ENCODE assay signal across 8 mouse cellular contexts in the genomic region with DNA sequence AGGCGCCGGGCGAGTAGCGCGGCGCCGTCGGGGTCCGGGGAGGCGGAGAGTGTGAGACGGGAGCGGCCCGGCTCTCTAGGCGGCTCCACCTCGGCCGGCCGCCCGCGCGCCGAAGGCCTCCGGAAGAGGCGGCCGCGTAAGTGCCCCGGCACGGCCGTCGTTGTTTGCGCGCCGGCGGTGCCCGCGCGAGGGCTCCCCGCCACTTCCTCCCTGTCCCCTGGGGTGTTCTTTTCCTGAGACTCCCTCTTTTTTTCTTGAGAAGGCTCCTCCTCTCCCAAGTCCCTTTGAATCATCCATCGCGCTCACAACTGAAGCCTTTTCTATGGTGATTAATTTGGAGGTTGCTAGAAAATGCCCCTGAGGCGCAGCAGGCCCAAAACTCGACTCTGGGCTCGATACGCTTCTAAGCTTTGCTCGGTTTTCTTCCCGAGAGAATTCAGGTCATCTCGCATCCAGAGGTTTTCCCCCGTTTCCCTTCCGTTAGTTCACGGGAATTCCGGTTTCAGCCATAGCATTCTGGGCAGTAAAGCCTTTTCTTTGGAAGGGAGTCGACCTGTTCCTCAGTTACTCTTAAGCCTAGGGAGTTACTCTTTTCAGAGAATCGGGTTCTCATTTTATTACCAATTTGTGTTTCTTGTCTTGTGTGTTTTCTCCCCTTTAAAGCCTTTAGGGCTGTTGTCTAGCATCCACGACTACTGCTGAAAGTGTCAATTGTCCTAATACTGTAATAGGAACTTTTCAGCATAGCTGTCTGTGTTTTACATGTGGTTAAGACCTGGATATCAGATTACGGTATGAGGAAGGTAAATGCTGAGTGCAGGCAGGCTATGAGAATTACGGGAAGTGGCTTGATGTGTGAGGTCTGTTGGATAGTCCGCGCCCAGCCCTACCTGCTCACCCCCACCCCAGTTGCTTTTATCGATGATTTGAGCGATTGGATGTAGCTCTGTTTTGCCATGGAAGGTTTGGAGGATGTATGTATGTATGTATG. TPM values are rescaled to one million over a fixed set of nuclear protein-coding genes. Genes with fewer than 3 reads are reported as not detected.
A peak's percentile ranks its signal among the peaks of the same experiment; 100 is the strongest.
DNase-seq lines count a peak whose midpoint lies in the region; ATAC-seq and TF ChIP-seq lines count a peak whose summit lies in the region.

No protein-coding gene starts in this region.

- no peak for TF ChIP-seq CTCF in kidney, postnatal 0 days (IDR thresholded peaks at IDR 0.05; ENCODE audit: low read depth)
- no peak for TF ChIP-seq CTCF in Patski (IDR thresholded peaks at IDR 0.05)
- TF ChIP-seq CTCF in intestine, postnatal 0 days (IDR thresholded peaks at IDR 0.05; ENCODE audit: low read depth): no peak

- WGBS in kidney, postnatal 0 days: under 1% methylated on average over 56 of the region's 59 CpGs
- WGBS in forebrain, embryonic 10.5 days: under 1% methylated on average over 59 of the region's 59 CpGs
- WGBS in intestine, postnatal 0 days: 0% methylated on average over 58 of the region's 59 CpGs
- WGBS in midbrain, embryonic 11.5 days: under 1% methylated on average over 51 of the region's 59 CpGs

- in situ Hi-C loops in Patski (cut with MboI; ENCODE audit: low pct_unique_long_range_greater_than_20kb): loop anchor here (10.0 kb wide), 1 partner anchor 242 kb away; no protein-coding TSS in a partner anchor

- intact Hi-C loops in left cerebral cortex, postnatal 25 days (cut with DNase I): loop anchor here (1.0 to 10.0 kb wide), 5 partner anchors 52 to 252 kb away; partner anchors contain the start of gene Cenpb

- peak overlapping the region; percentile 97 for H3K9ac ChIP-seq in kidney, postnatal 0 days (ENCODE audit: low read depth, low read length)
- peak overlapping the region; percentile 91 for H3K9ac ChIP-seq in intestine, postnatal 0 days (ENCODE audit: low read depth, low read length)
- peak overlapping the region; percentile 98 for H3K9ac ChIP-seq in midbrain, embryonic 11.5 days (ENCODE audit: low read length)

- ATAC-seq in kidney, postnatal 0 days (replicated peaks; ENCODE audit: low FRiP score, low read depth): peak; percentile 81
- peak; percentile 64 for ATAC-seq in Patski
- ATAC-seq in intestine, postnatal 0 days: peak; percentile 78
- ATAC-seq in midbrain, embryonic 11.5 days (ENCODE audit: low FRiP score): peak; percentile 84

- peak overlapping the region; percentile 76 for H3K4me2 ChIP-seq in kidney, postnatal 0 days (ENCODE audit: low read length)
- H3K4me2 ChIP-seq in intestine, postnatal 0 days (replicated peaks; ENCODE audit: low read depth): peak overlapping the region; percentile 76
- peak overlapping the region; percentile 65 for H3K4me2 ChIP-seq in midbrain, embryonic 11.5 days

- CTCF ChIA-PET in Patski (lab: Charles Lee): interaction anchor here (1.1 to 2.0 kb wide), 3 partner anchors 10 to 168 kb away, joined by 3 to 6 read pairs (median 4); no protein-coding TSS in a partner anchor

- no peaks in the 10 kb centered on the region for H3K4me1 ChIP-seq in kidney, postnatal 0 days (replicated peaks; ENCODE audit: insufficient read depth, low read length)
- peaks cover 40% of the 10 kb centered on the region for H3K4me1 ChIP-seq in forebrain, embryonic 10.5 days
- H3K4me1 ChIP-seq in intestine, postnatal 0 days (replicated peaks; ENCODE audit: control insufficient read depth, insufficient read depth, low read length): peaks cover 6% of the 10 kb centered on the region
- peaks cover 16% of the 10 kb centered on the region for H3K4me1 ChIP-seq in midbrain, embryonic 11.5 days (ENCODE audit: control insufficient read depth, insufficient read depth, low read length)

- H3K9me3 ChIP-seq in kidney, postnatal 0 days (replicated peaks; ENCODE audit: low read length): no peaks in the 10 kb centered on the region
- no peaks in the 10 kb centered on the region for H3K9me3 ChIP-seq in forebrain, embryonic 10.5 days
- no peaks in the 10 kb centered on the region for H3K9me3 ChIP-seq in intestine, postnatal 0 days (ENCODE audit: control insufficient read depth)
- H3K9me3 ChIP-seq in midbrain, embryonic 11.5 days (ENCODE audit: control insufficient read depth, low read length): no peaks in the 10 kb centered on the region

- H3K27ac ChIP-seq in kidney, postnatal 0 days: peak overlapping the region; percentile 99
- H3K27ac ChIP-seq in forebrain, embryonic 10.5 days: peak overlapping the region; percentile 99
- peak overlapping the region; percentile 100 for H3K27ac ChIP-seq in intestine, postnatal 0 days (ENCODE audit: low read depth, low read length)
- H3K27ac ChIP-seq in midbrain, embryonic 11.5 days (ENCODE audit: low read depth, low read length): peak overlapping the region; percentile 97

- POLR2A ChIA-PET in Patski (lab: Charles Lee): interaction anchor here (1.3 kb wide), 1 partner anchor 40 kb away, joined by 3 read pairs; no protein-coding TSS in a partner anchor

- no peaks in the 10 kb centered on the region for H3K27me3 ChIP-seq in kidney, postnatal 0 days (ENCODE audit: insufficient read depth, low read length)
- H3K27me3 ChIP-seq in Patski: no peaks in the 10 kb centered on the region
- no peaks in the 10 kb centered on the region for H3K27me3 ChIP-seq in forebrain, embryonic 10.5 days (ENCODE audit: poor library complexity, severe bottlenecking)
- H3K27me3 ChIP-seq in intestine, postnatal 0 days (replicated peaks; ENCODE audit: control insufficient read depth, insufficient read depth, low read length): no peaks in the 10 kb centered on the region
- no peaks in the 10 kb centered on the region for H3K27me3 ChIP-seq in midbrain, embryonic 11.5 days (ENCODE audit: control insufficient read depth, insufficient read depth, low read length)

- no peaks in the 10 kb centered on the region for H3K36me3 ChIP-seq in kidney, postnatal 0 days (ENCODE audit: insufficient read depth, low read length)
- peaks cover 10% of the 10 kb centered on the region for H3K36me3 ChIP-seq in forebrain, embryonic 10.5 days (replicated peaks)
- H3K36me3 ChIP-seq in intestine, postnatal 0 days (ENCODE audit: control insufficient read depth, insufficient read depth): no peaks in the 10 kb centered on the region
- no peaks in the 10 kb centered on the region for H3K36me3 ChIP-seq in midbrain, embryonic 11.5 days (ENCODE audit: control insufficient read depth, insufficient read depth, low read length)

- peak overlapping the region; percentile 90 for H3K4me3 ChIP-seq in kidney, postnatal 0 days (replicated peaks; ENCODE audit: low read depth, low read length)
- H3K4me3 ChIP-seq in forebrain, embryonic 10.5 days: peak overlapping the region; percentile 83
- peak overlapping the region; percentile 89 for H3K4me3 ChIP-seq in intestine, postnatal 0 days (ENCODE audit: low read depth, low read length)
- peak overlapping the region; percentile 91 for H3K4me3 ChIP-seq in midbrain, embryonic 11.5 days (ENCODE audit: low read depth, low read length)

- peak; percentile 79 for DNase-seq in kidney, postnatal 0 days (ENCODE audit: low spot score)
- DNase-seq in kidney, postnatal 25 days: no peak
- DNase-seq in Patski (ENCODE audit: low read depth, low spot score): peak; percentile 37
- no peak for DNase-seq in forebrain, embryonic 10.5 days (ENCODE audit: extremely low spot score, low spot score)
- DNase-seq in midbrain, embryonic 11.5 days (ENCODE audit: low spot score, missing footprints): peak; percentile 96
- no peak for DNase-seq in ovary, postnatal 36 days (ENCODE audit: low spot score)
- no peak for DNase-seq in left cerebral cortex, postnatal 25 days (ENCODE audit: low spot score in 2 of 2)

RNA-seq across cellular contexts. Expression of gene Pank2, which starts 0.7 kb away (rescaled TPM):
- polyA plus RNA-seq in kidney, postnatal 0 days (2015; fragmentation: Nextera tagmentation; extraction: Ambion mirVana): 32.1 and 36.7 TPM in 2 replicates
- 42.8 TPM for polyA plus RNA-seq in Patski (2021)
- polyA plus RNA-seq in forebrain, embryonic 10.5 days (2016; fragmentation: Nextera tagmentation; extraction: Ambion mirVana): 38.9 and 44.8 TPM in 2 replicates
- polyA plus RNA-seq in intestine, postnatal 0 days (2015; fragmentation: Nextera tagmentation; extraction: Ambion mirVana): 32.4 and 35.1 TPM in 2 replicates
- polyA plus RNA-seq in midbrain, embryonic 11.5 days (2014; fragmentation: Nextera tagmentation; extraction: Ambion mirVana): 61.1 and 70.3 TPM in 2 replicates
- total RNA-seq in left cerebral cortex, postnatal 25 days (2021): 10 to 100 TPM; 64.4 to 70.3 TPM

RNA-seq across cellular contexts. Expression of gene Mavs, which starts 29.1 kb away (rescaled TPM):
- 31.8 and 34.2 TPM in 2 replicates for polyA plus RNA-seq in kidney, postnatal 0 days (2015; fragmentation: Nextera tagmentation; extraction: Ambion mirVana)
- 54.5 TPM for polyA plus RNA-seq in Patski (2021)
- 19.7 and 20.1 TPM in 2 replicates for polyA plus RNA-seq in forebrain, embryonic 10.5 days (2016; fragmentation: Nextera tagmentation; extraction: Ambion mirVana)
- polyA plus RNA-seq in intestine, postnatal 0 days (2015; fragmentation: Nextera tagmentation; extraction: Ambion mirVana): 27.2 and 28.5 TPM in 2 replicates
- polyA plus RNA-seq in midbrain, embryonic 11.5 days (2014; fragmentation: Nextera tagmentation; extraction: Ambion mirVana): 11.0 and 13.3 TPM in 2 replicates
- total RNA-seq in left cerebral cortex, postnatal 25 days (2021): 1 to 10 TPM; 5.3 to 5.8 TPM

RNA-seq across cellular contexts. Expression of gene Ap5s1, which starts 56.1 kb away (rescaled TPM):
- polyA plus RNA-seq in kidney, postnatal 0 days (2015; fragmentation: Nextera tagmentation; extraction: Ambion mirVana): 29.9 and 33.4 TPM in 2 replicates
- polyA plus RNA-seq in Patski (2021): 24.7 TPM
- polyA plus RNA-seq in forebrain, embryonic 10.5 days (2016; fragmentation: Nextera tagmentation; extraction: Ambion mirVana): 23.2 and 26.9 TPM in 2 replicates
- 37.3 and 37.5 TPM in 2 replicates for polyA plus RNA-seq in intestine, postnatal 0 days (2015; fragmentation: Nextera tagmentation; extraction: Ambion mirVana)
- 26.6 and 29.4 TPM in 2 replicates for polyA plus RNA-seq in midbrain, embryonic 11.5 days (2014; fragmentation: Nextera tagmentation; extraction: Ambion mirVana)
- 10 to 100 TPM; 25.1 to 25.4 TPM for total RNA-seq in left cerebral cortex, postnatal 25 days (2021)

Comparison
In these comparisons a context has a peak if more than half of its experiments do, and no peak if none do; other contexts are left out.
1. DNase-seq: peak in kidney, postnatal 0 days (single experiment), Patski (single experiment) and midbrain, embryonic 11.5 days (single experiment); none in kidney, postnatal 25 days (0 of 2), forebrain, embryonic 10.5 days (single experiment), ovary, postnatal 36 days (single experiment) and left cerebral cortex, postnatal 25 days (0 of 2).
2. Peak in every context shown above with its lines, with median percentiles within 50 percentile points of each other: ATAC-seq, H3K27ac ChIP-seq, H3K4me2 ChIP-seq, H3K4me3 ChIP-seq and H3K9ac ChIP-seq.